Mouse (Mus musculus) CD4-positive naive resting alpha-beta T cell, adult 76 days (primary cell): ENCODE data around the gene Olfr213. TPM values are rescaled to one million over a fixed set of nuclear protein-coding genes. Genes with fewer than 3 reads are reported as not detected.

Experiments
- total RNA-seq: library from RNA; stranded (reverse); gene quantifications from one replicate; pipeline ENCODE4 v1.2.4, GENCODE M21; 2023

Olfr213 gene
- total RNA-seq = not detected

GRCm38 (mm10) chr6:116538156-116538555 is at the start of gene Olfr213:
TSS of gene Olfr213 (plus strand) at chr6:116538456.

GRCm38 (mm10) chr6:116488791-116489190 is 49.5 kb upstream of the Olfr213 start, which contains the start of gene Olfr211:
TSS of gene Olfr211 (plus strand) at chr6:116489091.

GRCm38 (mm10) chr6:116506302-116507003 is 31.8 kb upstream of the Olfr213 start, which contains the start of gene Olfr212:
TSS of gene Olfr212 (plus strand) at chr6:116506516.

DNA sequence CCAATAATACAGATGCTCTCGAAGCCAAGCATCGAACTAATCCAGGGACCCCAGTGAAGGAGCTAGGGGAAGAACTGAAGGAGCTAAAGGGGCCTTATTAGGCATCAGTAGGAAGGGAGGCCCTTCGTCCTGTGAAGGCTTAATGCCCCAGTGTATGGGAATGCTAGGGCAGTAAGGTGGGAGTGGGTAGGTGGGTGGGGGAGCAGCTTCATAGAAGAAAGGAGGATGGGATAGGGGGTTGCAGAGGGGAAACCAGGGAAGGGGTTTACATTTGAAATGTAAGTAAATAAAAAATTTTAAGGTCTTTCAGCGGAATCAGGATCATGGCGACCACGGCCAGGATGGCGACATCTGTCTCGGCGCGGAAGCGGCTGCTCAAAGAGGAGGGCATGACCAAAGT is 12.6 kb downstream of the Olfr213 start, which contains the start of gene Gm5580:
Gm5580 (plus strand) TSS at position 301 of the 400 bp plus-strand sequence.

DNA sequence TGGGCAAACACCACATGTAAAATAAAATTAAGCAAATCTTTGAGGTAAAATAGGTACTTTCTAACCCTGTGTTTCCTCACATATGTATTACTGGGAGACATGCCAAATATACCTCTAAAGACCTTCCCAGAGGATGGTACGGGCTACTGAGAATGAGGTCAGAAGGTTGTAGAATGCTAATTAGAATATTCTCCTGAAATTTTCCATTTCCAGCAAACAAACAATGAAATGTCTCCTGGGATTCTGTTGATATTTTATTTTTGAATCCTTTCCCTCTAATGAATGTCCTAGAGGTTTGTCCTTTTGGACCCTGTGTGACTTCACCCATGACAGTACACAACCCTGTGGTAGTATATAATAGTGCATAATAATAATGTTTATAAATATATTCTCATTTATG is 15.7 kb downstream of the Olfr213 start, which contains the start of gene Olfr214:
Olfr214 (plus strand) TSS at position 301 of the 400 bp plus-strand sequence.

GRCm38 (mm10) chr6:116584095-116584494 is 45.8 kb downstream of the Olfr213 start, which contains the start of gene Olfr215:
TSS of gene Olfr215 (minus strand) at chr6:116584195.

Other genes with a start within 250 kb of the Olfr213 start
- 1.7 TPM for gene March8, start 200.4 kb upstream of the Olfr213 start, total RNA-seq
- 1.6 TPM for gene Alox5, start 77.3 kb upstream of the Olfr213 start, total RNA-seq
- not detected for gene Olfr211, start 49.4 kb upstream of the Olfr213 start, total RNA-seq
- 0.41 TPM for gene Olfr212, start 31.9 kb upstream of the Olfr213 start, total RNA-seq
- gene Gm5580, start 12.7 kb downstream of the Olfr213 start, total RNA-seq = 2.7 TPM
- gene Olfr214, start 15.8 kb downstream of the Olfr213 start, total RNA-seq = not detected
- gene Olfr215, start 45.7 kb downstream of the Olfr213 start, total RNA-seq = not detected
- gene Zfp422, start 90.5 kb downstream of the Olfr213 start, total RNA-seq = 16.4 TPM
- gene Depp1, start 112.2 kb downstream of the Olfr213 start, total RNA-seq = not detected
- 5.8 TPM for gene Rassf4, start 135.5 kb downstream of the Olfr213 start, total RNA-seq
- 0.21 TPM for gene Tmem72, start 178.5 kb downstream of the Olfr213 start, total RNA-seq